ENCODE assay signal across 10 mouse cellular contexts in genomic region chr11:55444772-55445171, GRCm38 (mm10). TPM values are rescaled to one million over a fixed set of nuclear protein-coding genes. Genes with fewer than 3 reads are reported as not detected.
A peak's percentile ranks its signal among the peaks of the same experiment; 100 is the strongest.
DNase-seq lines count a peak whose midpoint lies in the region; ATAC-seq lines count a peak whose summit lies in the region.
"Had no signal": no experiment of that assay in that cellular context is flagged by ENCODE, and none has a peak within 500 bp of the region (broad histone marks: within the 10 kb centered on the region; RNA-seq: fewer than 3 reads in every experiment).

No protein-coding gene starts in this region.

- H3K4me1 ChIP-seq in kidney, embryonic 15.5 days: peaks cover 13% of the 10 kb centered on the region
- H3K4me1 ChIP-seq in limb, embryonic 10.5 days: no peaks in the 10 kb centered on the region
- no peaks in the 10 kb centered on the region for H3K4me1 ChIP-seq in neural tube, embryonic 12.5 days

- no peak for ATAC-seq in kidney, embryonic 15.5 days (replicated peaks; ENCODE audit: low FRiP score)
- ATAC-seq in neural tube, embryonic 12.5 days (ENCODE audit: low FRiP score, low read depth): 0 out of 2 replicates have a peak, but pooled peaks have one; percentile 25

- H3K27me3 ChIP-seq in kidney, embryonic 15.5 days: no peaks in the 10 kb centered on the region
- no peaks in the 10 kb centered on the region for H3K27me3 ChIP-seq in limb, embryonic 10.5 days (ENCODE audit: low read depth, poor library complexity, severe bottlenecking)
- no peaks in the 10 kb centered on the region for H3K27me3 ChIP-seq in neural tube, embryonic 12.5 days (replicated peaks)
- H3K27me3 ChIP-seq: embryonic facial prominence, embryonic 12.5 days; liver, embryonic 13.5 days had no signal

- no peak overlapping the region for H3K4me3 ChIP-seq in kidney, embryonic 15.5 days (replicated peaks)
- no peak overlapping the region for H3K4me3 ChIP-seq in limb, embryonic 10.5 days
- H3K4me3 ChIP-seq in neural tube, embryonic 12.5 days: no peak overlapping the region
- H3K4me3 ChIP-seq: embryonic facial prominence, embryonic 12.5 days; liver, embryonic 13.5 days had no signal

- no peak overlapping the region for H3K4me2 ChIP-seq in kidney, embryonic 15.5 days
- H3K4me2 ChIP-seq in neural tube, embryonic 12.5 days (replicated peaks): no peak overlapping the region
- H3K4me2 ChIP-seq: embryonic facial prominence, embryonic 12.5 days; liver, embryonic 13.5 days had no signal

- H3K9me3 ChIP-seq in kidney, embryonic 15.5 days (replicated peaks): no peaks in the 10 kb centered on the region
- H3K9me3 ChIP-seq in limb, embryonic 10.5 days (replicated peaks): no peaks in the 10 kb centered on the region
- H3K9me3 ChIP-seq in neural tube, embryonic 12.5 days: no peaks in the 10 kb centered on the region
- H3K9me3 ChIP-seq: embryonic facial prominence, embryonic 12.5 days; liver, embryonic 13.5 days had no signal

- no peak overlapping the region for H3K27ac ChIP-seq in kidney, embryonic 15.5 days
- H3K27ac ChIP-seq in limb, embryonic 10.5 days: no peak overlapping the region
- H3K27ac ChIP-seq in neural tube, embryonic 12.5 days: no peak overlapping the region
- H3K27ac ChIP-seq: embryonic facial prominence, embryonic 12.5 days; liver, embryonic 13.5 days had no signal

- peak; percentile 51 for DNase-seq in kidney, adult 18-20 months
- DNase-seq in ES-CJ7 (ENCODE audit: low read depth, low spot score): peak; percentile 88
- DNase-seq in cerebellum, adult 9-11 months: peak; percentile 50
- DNase-seq in heart, postnatal 25 days (ENCODE audit: low spot score): peak; percentile 19
- peak; percentile 33 for DNase-seq in limb, embryonic 10.5 days (ENCODE audit: low spot score)
- no peak for DNase-seq in ovary, postnatal 36 days (ENCODE audit: low spot score)
- DNase-seq: liver, embryonic 13.5 days had no signal

- H3K9ac ChIP-seq in kidney, embryonic 15.5 days: no peak overlapping the region
- H3K9ac ChIP-seq in neural tube, embryonic 12.5 days: no peak overlapping the region
- H3K9ac ChIP-seq: embryonic facial prominence, embryonic 12.5 days; liver, embryonic 13.5 days had no signal

- peaks cover 35% of the 10 kb centered on the region for H3K36me3 ChIP-seq in kidney, embryonic 15.5 days
- H3K36me3 ChIP-seq in limb, embryonic 10.5 days: peaks cover 17% of the 10 kb centered on the region
- H3K36me3 ChIP-seq in neural tube, embryonic 12.5 days: peaks cover 18% of the 10 kb centered on the region; the same call in 1 of the 2 replicates

- intact Hi-C loops in heart, postnatal 25 days (cut with DNase I): loop anchor here (2.0 kb wide), 1 partner anchor 240 kb away; the partner anchor contains the start of gene Slc36a1

- 0% methylated on average over 1 of the region's 1 CpGs for WGBS in kidney, embryonic 15.5 days
- WGBS in limb, embryonic 10.5 days: 8% methylated on average over 1 of the region's 1 CpGs
- 5% methylated on average over 1 of the region's 1 CpGs for WGBS in neural tube, embryonic 12.5 days

RNA-seq across cellular contexts. Expression of gene Atox1, which starts 16.3 kb away (rescaled TPM):
- 402 and 413 TPM in 2 replicates for polyA plus RNA-seq in kidney, embryonic 15.5 days (2015; fragmentation: Nextera tagmentation; extraction: Ambion mirVana)
- total RNA-seq in heart, postnatal 25 days (2021): 100 to 1,000 TPM; 113 to 124 TPM
- 224 and 237 TPM in 2 replicates for polyA plus RNA-seq in limb, embryonic 10.5 days (2016; fragmentation: Nextera tagmentation; extraction: Ambion mirVana)
- 275 and 300 TPM in 2 replicates for polyA plus RNA-seq in neural tube, embryonic 12.5 days (2016; fragmentation: Nextera tagmentation; extraction: Ambion mirVana)

RNA-seq across cellular contexts. Expression of gene Sparc, which starts 21.8 kb away (rescaled TPM):
- 1,364 and 1,510 TPM in 2 replicates for polyA plus RNA-seq in kidney, embryonic 15.5 days (2015; fragmentation: Nextera tagmentation; extraction: Ambion mirVana)
- total RNA-seq in heart, postnatal 25 days (2021): 100 to 1,000 TPM; 785 to 951 TPM
- polyA plus RNA-seq in limb, embryonic 10.5 days (2016; fragmentation: Nextera tagmentation; extraction: Ambion mirVana): 183 and 211 TPM in 2 replicates
- polyA plus RNA-seq in neural tube, embryonic 12.5 days (2016; fragmentation: Nextera tagmentation; extraction: Ambion mirVana): 545 and 567 TPM in 2 replicates

RNA-seq across cellular contexts. Expression of gene G3bp1, which starts 24.7 kb away (rescaled TPM):
- 199 and 203 TPM in 2 replicates for polyA plus RNA-seq in kidney, embryonic 15.5 days (2015; fragmentation: Nextera tagmentation; extraction: Ambion mirVana)
- total RNA-seq in heart, postnatal 25 days (2021): 10 to 100 TPM; 39.7 to 42.8 TPM
- polyA plus RNA-seq in limb, embryonic 10.5 days (2016; fragmentation: Nextera tagmentation; extraction: Ambion mirVana): 267 and 279 TPM in 2 replicates
- 178 and 185 TPM in 2 replicates for polyA plus RNA-seq in neural tube, embryonic 12.5 days (2016; fragmentation: Nextera tagmentation; extraction: Ambion mirVana)
